Mouse (Mus musculus) embryonic facial prominence, embryonic 12.5 days (tissue): ENCODE results near the gene Hnrnpu. TPM values are rescaled to one million over a fixed set of nuclear protein-coding genes. Genes with fewer than 3 reads are reported as not detected.
"Not testable (repeated sequence)": the region's sequence is repeated elsewhere in the genome, so short reads cannot be mapped to it uniquely, and the experiment has no call there.

Experiments used
- ATAC-seq: fragments of 200-750 bp; cut with Nextera tagmentation; 2 replicates; pipeline ENCODE4 v1.8.0; 2017; ENCODE audit not compliant: insufficient number of reproducible peaks, insufficient read depth, low FRiP score, low TSS enrichment
- H3K27ac ChIP-seq: fragments of 300-500 bp; sonication (generic); 2 replicates; pipeline ENCODE4 v1.5.1; 2016; ENCODE audit warnings: mild to moderate bottlenecking
- H3K27me3 ChIP-seq: fragments of 300-500 bp; sonication (generic); 2 replicates; pipeline ENCODE4 v1.6.1; 2016; ENCODE audit warnings: mild to moderate bottlenecking, moderate library complexity
- H3K36me3 ChIP-seq: fragments of 300-500 bp; sonication (generic); 2 replicates; pipeline ENCODE4 v1.6.1; 2016; ENCODE audit warnings: mild to moderate bottlenecking
- H3K4me1 ChIP-seq: fragments of 300-500 bp; sonication (generic); 2 replicates; pipeline ENCODE4 v1.6.1; 2016
- H3K4me2 ChIP-seq: fragments of 300-500 bp; sonication (generic); replicated peaks from 2 replicates; pipeline ENCODE4 v1.6.1; 2016; ENCODE audit warnings: mild to moderate bottlenecking, moderate library complexity
- H3K4me3 ChIP-seq: fragments of 300-500 bp; sonication (generic); 2 replicates; pipeline ENCODE4 v1.5.1; 2016; ENCODE audit warnings: mild to moderate bottlenecking
- H3K9ac ChIP-seq: fragments of 300-500 bp; sonication (generic); 2 replicates; pipeline ENCODE4 v1.6.1; 2016; ENCODE audit warnings: mild to moderate bottlenecking, moderate library complexity
- H3K9me3 ChIP-seq: fragments of 300-500 bp; sonication (generic); 2 replicates; pipeline ENCODE4 v1.6.1; 2016; ENCODE audit warnings: mild to moderate bottlenecking, moderate library complexity
- WGBS: fragments of 180-500 bp; shearing (Covaris S2); methylation state at CpG from one replicate; pipeline ENCODE4 v1.1.7; 2016; 5-methylcytosine and 5-hydroxymethylcytosine counted together
- polyA plus RNA-seq: library from polyadenylated mRNA; unstranded; fragments of >200 nt; fragmentation: Nextera tagmentation; extraction: Ambion mirVana; gene quantifications from 2 replicates; pipeline ENCODE4 v1.2.1, GENCODE M21; 2016

The Hnrnpu gene
- polyA plus RNA-seq, 1 experiment from 2014 or later = 876 TPM

GRCm38 (mm10) chr1:178360702-178361101 lies 23.1 kb upstream of the Hnrnpu start:
- 79% methylated on average over 2 of the region's 2 CpGs for WGBS
- ATAC-seq = no peak
- Histone ChIP-seq H3K27ac (no peak overlapping the region), H3K4me2 (no peak overlapping the region), H3K36me3 (no peaks in the 10 kb centered on the region), H3K9ac (no peak overlapping the region), H3K4me3 (no peak overlapping the region), H3K27me3 (no peaks in the 10 kb centered on the region), H3K4me1 (no peaks in the 10 kb centered on the region), H3K9me3 (no peaks in the 10 kb centered on the region)

GRCm38 (mm10) chr1:178360264-178360663 lies 22.7 kb upstream of the Hnrnpu start:
- H3K27me3 ChIP-seq = no peaks in the 10 kb centered on the region
- no peak for ATAC-seq
- no peak overlapping the region for H3K27ac ChIP-seq
- no peaks in the 10 kb centered on the region for H3K4me1 ChIP-seq
- no peaks in the 10 kb centered on the region for H3K36me3 ChIP-seq
- WGBS = 85% methylated on average over 11 of the region's 11 CpGs
- H3K4me3 ChIP-seq = no peak overlapping the region
- no peak overlapping the region for H3K9ac ChIP-seq
- H3K9me3 ChIP-seq = no peaks in the 10 kb centered on the region
- H3K4me2 ChIP-seq = no peak overlapping the region

GRCm38 (mm10) chr1:178357776-178358710 lies 20.4 kb upstream of the Hnrnpu start:
- no peak overlapping the region for H3K27ac ChIP-seq
- no peaks in the 10 kb centered on the region for H3K27me3 ChIP-seq
- no peaks in the 10 kb centered on the region for H3K9me3 ChIP-seq
- no peak for ATAC-seq
- no peaks in the 10 kb centered on the region for H3K4me1 ChIP-seq
- no peaks in the 10 kb centered on the region for H3K36me3 ChIP-seq
- WGBS = 62% methylated on average over 12 of the region's 12 CpGs
- H3K4me2 ChIP-seq = no peak overlapping the region
- no peak overlapping the region for H3K4me3 ChIP-seq
- no peak overlapping the region for H3K9ac ChIP-seq

- 53% methylated on average over 3 of the region's 3 CpGs for WGBS
These were observed 17.0 kb upstream of the Hnrnpu start for GRCm38 (mm10) chr1:178354576-178354975.

GRCm38 (mm10) chr1:178351643-178352042 lies 14.0 kb upstream of the Hnrnpu start:
- Histone ChIP-seq H3K9me3 (no peaks in the 10 kb centered on the region), H3K27me3 (no peaks in the 10 kb centered on the region), H3K27ac (no peak overlapping the region), H3K4me1 (no peaks in the 10 kb centered on the region), H3K36me3 (no peaks in the 10 kb centered on the region), H3K4me2 (no peak overlapping the region), H3K4me3 (no peak overlapping the region), H3K9ac (no peak overlapping the region)
- ATAC-seq = no peak

More at GRCm38 (mm10) chr1:178354576-178354975, 17.0 kb upstream of the Hnrnpu start:
- Histone ChIP-seq H3K4me1 (no peaks in the 10 kb centered on the region), H3K9ac (no peak overlapping the region), H3K27ac (no peak overlapping the region), H3K27me3 (no peaks in the 10 kb centered on the region), H3K4me2 (no peak overlapping the region), H3K9me3 (no peaks in the 10 kb centered on the region), H3K4me3 (no peak overlapping the region), H3K36me3 (no peaks in the 10 kb centered on the region)
- ATAC-seq = no peak

GRCm38 (mm10) chr1:178350792-178351191 lies 13.2 kb upstream of the Hnrnpu start:
- WGBS = 92% methylated on average over 2 of the region's 2 CpGs

GRCm38 (mm10) chr1:178344071-178344805 lies 6.6 kb upstream of the Hnrnpu start:
- not testable (repeated sequence) for H3K36me3 ChIP-seq, H3K4me1 ChIP-seq, H3K27ac ChIP-seq, H3K9ac ChIP-seq, ATAC-seq, H3K27me3 ChIP-seq, H3K4me3 ChIP-seq, H3K4me2 ChIP-seq, H3K9me3 ChIP-seq
- 89% methylated on average over 10 of the region's 10 CpGs for WGBS

More at GRCm38 (mm10) chr1:178350792-178351191, 13.2 kb upstream of the Hnrnpu start:
- Histone ChIP-seq H3K27me3 (no peaks in the 10 kb centered on the region), H3K4me3 (no peak overlapping the region), H3K27ac (no peak overlapping the region), H3K4me1 (no peaks in the 10 kb centered on the region), H3K9ac (no peak overlapping the region), H3K9me3 (no peaks in the 10 kb centered on the region), H3K4me2 (no peak overlapping the region), H3K36me3 (no peaks in the 10 kb centered on the region)
- ATAC-seq = no peak

- H3K27ac ChIP-seq = no peak overlapping the region
- H3K27me3 ChIP-seq = no peaks in the 10 kb centered on the region
- H3K9ac ChIP-seq = no peak overlapping the region
- WGBS = 67% methylated on average over 5 of the region's 5 CpGs
- no peaks in the 10 kb centered on the region for H3K9me3 ChIP-seq
- no peaks in the 10 kb centered on the region for H3K36me3 ChIP-seq
- ATAC-seq = no peak
- no peak overlapping the region for H3K4me2 ChIP-seq
- no peaks in the 10 kb centered on the region for H3K4me1 ChIP-seq
- no peak overlapping the region for H3K4me3 ChIP-seq
These were observed 5.0 kb upstream of the Hnrnpu start for GRCm38 (mm10) chr1:178342612-178343011.

- no peak overlapping the region for H3K9ac ChIP-seq
- no peak overlapping the region for H3K4me2 ChIP-seq
- no peaks in the 10 kb centered on the region for H3K4me1 ChIP-seq
- H3K27me3 ChIP-seq = no peaks in the 10 kb centered on the region
- H3K36me3 ChIP-seq = no peaks in the 10 kb centered on the region
- H3K4me3 ChIP-seq = no peak overlapping the region
- no peak for ATAC-seq
- H3K27ac ChIP-seq = no peak overlapping the region
- H3K9me3 ChIP-seq = no peaks in the 10 kb centered on the region
- WGBS = 71% methylated on average over 1 of the region's 1 CpGs
These were observed 4.5 kb upstream of the Hnrnpu start for GRCm38 (mm10) chr1:178342063-178342462.

GRCm38 (mm10) chr1:178341435-178341834 lies 3.8 kb upstream of the Hnrnpu start:
- H3K27ac ChIP-seq = no peak overlapping the region
- H3K9me3 ChIP-seq = no peaks in the 10 kb centered on the region
- H3K9ac ChIP-seq = no peak overlapping the region
- 75% methylated on average over 3 of the region's 3 CpGs for whole genome bisulfite sequencing
- H3K4me1 ChIP-seq = no peaks in the 10 kb centered on the region
- H3K4me3 ChIP-seq = no peak overlapping the region
- H3K27me3 ChIP-seq = no peaks in the 10 kb centered on the region
- H3K36me3 ChIP-seq = no peaks in the 10 kb centered on the region
- H3K4me2 ChIP-seq = no peak overlapping the region
- ATAC-seq = no peak

- H3K4me2 ChIP-seq = no peak overlapping the region
- no peaks in the 10 kb centered on the region for H3K36me3 ChIP-seq
- no peaks in the 10 kb centered on the region for H3K27me3 ChIP-seq
- no peak overlapping the region for H3K9ac ChIP-seq
- WGBS = 90% methylated on average over 2 of the region's 2 CpGs
- H3K9me3 ChIP-seq = no peaks in the 10 kb centered on the region
- no peak overlapping the region for H3K27ac ChIP-seq
- no peaks in the 10 kb centered on the region for H3K4me1 ChIP-seq
- no peak for ATAC-seq
- H3K4me3 ChIP-seq = no peak overlapping the region
These were observed 2.6 kb upstream of the Hnrnpu start for GRCm38 (mm10) chr1:178340213-178340612.

- Histone ChIP-seq H3K27me3 (no peaks in the 10 kb centered on the region), H3K36me3 (peaks cover 10% of the 10 kb centered on the region), H3K4me1 (peaks cover 9% of the 10 kb centered on the region), H3K27ac (peak overlapping the region; percentile 100), H3K4me3 (peak overlapping the region; percentile 100), H3K9me3 (no peaks in the 10 kb centered on the region), H3K4me2 (peak overlapping the region; percentile 59), H3K9ac (peak overlapping the region; percentile 100)
- WGBS = 6% methylated on average over 6 of the region's 6 CpGs
- no peak for ATAC-seq
These were observed 683 bp upstream of the Hnrnpu start for GRCm38 (mm10) chr1:178338318-178338641.
